Mouse (Mus musculus) gastrocnemius, postnatal 36 days (tissue): ENCODE measurements around the gene Mmadhc. TPM values are rescaled to one million over a fixed set of nuclear protein-coding genes. Genes with fewer than 3 reads are reported as not detected.

Source experiments
- DNase-seq, 2 experiments: peaks; one replicate each; pipeline ENCODE4 v3.0.0; 2022
- intact Hi-C: fragments of 180-260 bp; cut with DNase I; formaldehyde crosslinking; loops from one replicate; pipeline ENCODE4 v1.15.1; 2025
- total RNA-seq, 2 experiments: library from RNA; stranded (reverse); gene quantifications; 2 replicates each; pipeline ENCODE4 v1.2.3; 2021

The Mmadhc gene
- total RNA-seq, 2 experiments from 2014 or later: 104 TPM

DNA sequence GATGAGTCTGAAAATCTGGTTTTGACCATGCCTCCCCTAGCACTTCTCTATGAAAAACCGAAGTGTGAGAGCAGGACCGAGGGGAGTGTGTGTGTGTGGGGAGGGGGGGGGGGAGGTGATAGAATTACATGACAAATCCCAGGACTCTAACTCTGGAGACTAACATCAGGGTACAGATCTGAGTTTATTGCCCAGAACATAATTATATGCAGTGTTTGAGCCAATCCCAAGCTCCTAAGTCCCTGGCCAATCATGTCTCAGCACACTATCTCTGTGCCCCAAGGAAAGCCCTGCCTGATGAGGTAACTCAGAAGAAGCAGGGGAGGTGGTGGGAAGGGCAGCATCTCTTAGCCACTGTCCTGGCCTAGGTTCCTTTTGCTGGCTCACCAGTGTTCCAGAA lies 28.1 kb downstream of the Mmadhc start:
- intact Hi-C loops: no loop called here
- DNase-seq: no peak

DNA sequence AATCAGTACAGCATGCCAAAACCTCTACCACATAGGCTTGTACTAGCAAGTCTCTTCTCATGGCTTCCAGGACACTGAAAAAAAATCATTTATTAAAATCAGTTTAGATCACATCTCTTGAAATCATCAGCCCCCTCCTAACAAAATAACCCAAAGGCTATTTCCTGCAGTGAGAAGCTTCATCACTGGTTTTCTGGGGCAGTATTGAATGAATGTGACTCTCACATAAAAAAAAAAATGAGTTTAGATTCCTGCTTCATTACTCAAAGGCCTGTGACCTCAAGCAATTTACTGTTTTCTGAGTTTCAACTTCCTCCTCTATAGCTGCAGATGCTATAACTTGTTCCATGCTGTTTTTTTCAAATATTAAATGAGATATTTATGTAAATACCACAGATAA lies 29.6 kb downstream of the Mmadhc start:
- intact Hi-C loops: no loop called here
- no peak for DNase-seq

DNA sequence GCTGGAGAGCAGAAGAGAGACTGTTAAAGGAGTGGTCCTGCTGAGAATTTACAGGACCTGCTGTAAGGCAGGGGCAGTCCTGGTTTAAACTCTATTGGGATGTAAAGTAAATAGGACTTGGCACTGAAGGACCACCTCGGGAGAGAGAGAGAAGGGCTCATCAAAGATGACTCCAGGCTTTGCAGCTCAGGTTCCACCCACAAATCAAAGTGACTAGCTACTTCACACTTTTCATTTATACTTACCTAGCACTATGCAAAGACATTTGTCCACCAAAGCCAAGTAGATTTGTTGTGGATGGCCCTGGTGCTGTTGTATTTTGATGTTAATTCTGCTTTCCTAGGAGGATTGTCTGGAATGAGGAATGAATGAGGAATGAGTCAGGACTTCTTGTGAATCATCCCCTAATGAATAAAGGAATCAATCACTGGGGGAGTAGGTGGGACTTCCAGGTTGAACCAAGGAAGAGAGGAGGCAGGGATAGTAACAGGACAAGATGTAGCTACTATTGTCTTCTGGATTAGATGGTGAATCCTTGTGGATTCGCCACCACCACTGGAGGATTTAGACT lies 31.3 kb downstream of the Mmadhc start:
- intact Hi-C loops: no loop called here
- DNase-seq: no peak

DNA sequence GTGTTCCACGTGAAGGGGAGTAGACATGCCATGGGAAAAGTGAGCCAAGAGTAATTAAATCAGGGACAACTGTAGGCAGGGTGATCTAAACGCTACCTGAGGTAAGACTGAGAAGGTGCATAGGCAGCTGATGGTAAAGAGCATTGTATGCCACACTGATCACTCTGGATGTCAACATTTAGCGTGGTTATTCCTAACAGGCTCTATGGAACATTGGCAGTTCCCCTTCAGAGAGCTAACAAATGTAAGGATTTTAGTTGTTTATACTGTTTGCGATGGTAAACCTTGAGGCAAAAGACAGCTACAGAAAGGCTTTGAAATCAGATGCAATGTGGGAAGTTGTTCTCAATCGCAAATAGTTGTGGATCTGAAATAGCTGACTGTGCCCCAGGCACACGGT lies 32.5 kb downstream of the Mmadhc start:
- DNase-seq: no peak
- intact Hi-C loops: no loop called here

DNA sequence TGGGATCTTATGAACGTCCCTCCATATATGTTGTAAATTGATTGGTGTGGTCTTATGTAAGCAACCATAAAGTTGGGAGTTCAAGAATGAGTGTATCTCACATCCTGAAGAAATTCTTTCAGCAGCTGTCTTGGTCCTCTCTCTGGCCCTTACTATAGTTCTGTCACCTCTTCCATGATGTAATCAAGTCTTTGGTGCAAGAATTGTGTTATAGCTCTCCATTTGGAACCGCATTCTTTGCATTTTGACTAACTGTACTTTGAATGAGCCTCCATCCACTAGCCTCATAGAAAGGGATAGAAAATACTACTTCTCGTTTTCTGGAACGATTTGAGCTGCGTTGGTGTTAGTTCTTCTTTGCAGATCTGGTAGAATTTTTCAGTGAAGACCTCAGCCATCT lies 41.6 kb downstream of the Mmadhc start:
- no peak for DNase-seq
- intact Hi-C loops: no loop called here

DNA sequence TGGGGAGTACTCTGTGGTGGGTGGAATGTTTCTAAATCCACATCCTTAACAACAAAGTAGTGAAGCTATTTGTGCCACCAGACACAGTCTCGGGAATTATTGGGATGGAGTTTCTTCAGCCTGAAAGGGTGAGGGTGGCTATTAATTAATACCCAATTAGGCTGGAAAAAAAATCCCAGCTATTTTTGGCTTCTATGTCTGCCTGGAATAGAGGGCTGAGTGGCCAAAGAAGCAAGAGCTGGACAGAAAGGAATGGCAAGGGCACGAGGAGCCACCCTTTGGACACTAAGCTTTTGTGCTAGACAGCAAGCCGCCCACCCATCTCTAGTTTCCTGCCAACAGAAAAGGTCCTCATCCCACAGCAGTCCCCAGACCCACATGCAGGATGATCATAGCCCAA lies 48.0 kb downstream of the Mmadhc start:
- intact Hi-C loops: no loop called here
- no peak for DNase-seq

DNA sequence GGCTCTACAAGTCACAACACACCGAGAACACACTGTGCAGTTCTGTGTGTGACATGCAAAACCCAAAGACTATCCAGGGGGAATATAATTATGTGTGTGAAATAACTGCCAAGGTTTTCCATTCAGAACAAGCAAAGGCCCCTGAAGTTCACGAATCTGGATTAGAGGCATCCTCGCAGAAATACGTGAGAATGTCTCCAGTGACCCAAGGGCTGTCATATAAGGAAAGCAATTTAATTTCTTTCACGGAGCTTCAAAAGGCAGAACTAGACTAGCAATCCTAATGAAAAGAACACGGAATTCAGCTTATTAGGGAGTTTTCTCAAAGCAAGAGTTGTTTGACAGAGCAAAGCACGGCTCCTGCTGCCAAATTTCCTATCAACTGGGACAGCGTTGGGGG lies 63.1 kb downstream of the Mmadhc start:
- intact Hi-C loops: no loop called here
- DNase-seq: no peak

Other genes starting within 250 kb of the Mmadhc start
- gene Lypd6, start 230.4 kb downstream of the Mmadhc start, total RNA-seq: 1 to 10 TPM in 1 of 2 experiments, under 1 TPM in 1; 0.57 to 1.1 TPM